Mouse (Mus musculus): ENCODE data around the gene Cluap1.

Gene Cluap1

DNA sequence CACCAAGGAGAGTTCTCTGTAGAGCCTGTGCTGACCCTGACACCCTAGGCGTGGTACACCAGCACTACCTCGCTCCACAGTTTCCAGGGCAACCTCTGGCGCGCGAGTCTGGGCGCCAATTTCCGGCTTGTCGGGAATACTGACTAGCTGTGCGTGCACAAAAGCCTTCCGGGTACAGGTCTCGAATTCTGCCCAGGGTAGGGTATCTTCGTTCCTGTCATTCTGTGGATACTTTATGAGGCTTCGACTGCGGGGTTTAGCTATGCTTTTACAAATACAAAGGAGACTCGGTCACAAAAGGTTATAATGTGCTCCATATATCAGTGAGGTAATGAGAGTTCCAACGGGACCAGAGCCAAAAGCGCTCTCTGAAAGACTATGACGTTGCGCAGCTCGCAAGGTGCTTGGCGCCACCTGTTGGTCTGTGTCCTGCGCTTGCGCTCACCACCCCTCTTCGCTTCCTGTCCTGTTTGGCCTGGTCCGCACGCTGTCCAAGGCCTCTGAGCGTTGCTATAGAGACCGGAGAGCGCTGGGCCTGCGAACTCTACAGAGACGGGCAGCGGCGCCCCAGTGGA lies at the start of gene Cluap1, which contains the start of gene 1700037C18Rik:
Gene Cluap1 (plus strand): TSS at position 265 of the 575 bp plus-strand sequence.
Gene 1700037C18Rik (minus strand): TSS at position 153 of the 575 bp plus-strand sequence.
- peak; percentile 95 for DNase-seq

DNA sequence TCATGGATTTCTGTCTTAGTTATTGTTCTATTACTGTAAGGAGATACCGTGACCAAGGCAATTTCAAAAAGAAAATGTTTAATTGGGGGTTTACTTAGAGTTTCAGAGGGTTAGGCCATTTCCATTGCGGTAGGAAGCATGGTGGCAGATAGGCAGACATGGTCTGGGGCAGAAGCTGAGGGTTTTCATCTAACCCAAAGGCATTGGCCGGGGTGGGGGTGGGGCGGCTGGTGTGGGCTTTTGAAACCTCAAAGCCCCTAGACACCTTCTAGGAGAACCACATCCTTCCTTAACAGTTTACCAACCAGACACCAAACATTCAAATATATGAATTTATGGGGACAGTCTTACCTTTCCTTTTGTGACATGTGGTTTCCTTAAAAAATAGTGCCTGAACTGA lies 49.3 kb upstream of the Cluap1 start:
- DNase-seq = no peak

DNA sequence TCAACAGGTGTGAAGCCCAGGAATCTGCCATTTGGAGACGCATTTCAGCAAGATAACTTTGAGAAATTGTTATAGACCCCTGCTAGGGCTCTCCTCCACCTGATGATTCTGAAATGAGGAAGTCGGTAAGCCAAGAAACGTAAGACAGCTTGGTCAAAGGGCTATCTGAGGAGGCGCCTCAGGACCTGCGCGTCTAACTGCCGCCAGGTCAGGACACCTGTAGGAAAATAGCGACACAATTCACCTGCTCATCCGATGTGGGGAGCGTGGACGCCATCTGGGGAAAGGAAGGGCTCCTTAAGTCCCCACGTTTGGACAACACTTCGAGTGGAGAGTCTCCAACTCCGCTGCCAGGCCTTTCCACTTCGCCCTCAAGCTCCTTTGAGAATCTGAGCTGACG lies 36.8 kb upstream of the Cluap1 start:
- DNase-seq = no peak

DNA sequence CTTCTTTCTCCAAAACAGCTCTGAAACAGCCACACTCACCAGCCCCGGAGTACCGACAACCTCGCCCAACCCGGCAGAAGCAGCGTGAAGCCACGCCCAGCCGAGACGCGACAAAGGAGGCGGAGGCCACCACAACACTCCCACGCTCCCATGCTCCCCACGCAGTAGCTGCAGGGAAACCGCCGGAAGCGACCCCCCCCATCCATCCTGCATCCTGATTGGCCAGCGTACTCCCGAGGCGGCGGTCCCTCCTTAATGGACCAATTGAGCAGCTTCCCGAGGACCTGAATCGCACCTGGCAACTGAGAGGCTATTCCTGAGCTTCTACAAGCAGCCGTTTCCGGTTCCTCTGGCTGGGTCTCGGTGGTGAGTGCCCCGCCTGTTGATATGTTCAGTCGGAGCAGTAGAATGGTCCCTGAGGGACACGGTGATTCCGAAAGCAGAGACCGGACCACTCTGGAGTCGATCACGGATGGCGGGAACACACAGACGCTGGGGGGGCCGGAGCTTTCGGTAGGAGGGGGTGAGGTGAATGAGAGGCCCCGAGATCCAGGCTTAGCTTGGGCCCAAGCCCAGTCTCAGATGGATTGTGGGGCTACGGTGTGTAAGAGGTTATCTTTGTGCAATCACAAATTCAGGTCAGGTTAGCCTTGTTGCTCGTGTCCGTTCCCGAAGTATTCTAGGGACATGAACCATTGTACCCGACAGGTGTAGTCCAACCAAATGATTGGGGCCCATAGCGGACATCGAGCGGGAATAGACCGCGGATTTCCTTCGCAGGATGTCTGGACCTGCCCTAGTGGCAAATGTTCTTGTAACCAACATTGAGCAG lies 36.2 kb upstream of the Cluap1 start, which contains the start of gene Naa60:
Gene Naa60 (plus strand): TSS at position 160 of the 832 bp plus-strand sequence.
- peak; percentile 89 to 91 for DNase-seq

DNA sequence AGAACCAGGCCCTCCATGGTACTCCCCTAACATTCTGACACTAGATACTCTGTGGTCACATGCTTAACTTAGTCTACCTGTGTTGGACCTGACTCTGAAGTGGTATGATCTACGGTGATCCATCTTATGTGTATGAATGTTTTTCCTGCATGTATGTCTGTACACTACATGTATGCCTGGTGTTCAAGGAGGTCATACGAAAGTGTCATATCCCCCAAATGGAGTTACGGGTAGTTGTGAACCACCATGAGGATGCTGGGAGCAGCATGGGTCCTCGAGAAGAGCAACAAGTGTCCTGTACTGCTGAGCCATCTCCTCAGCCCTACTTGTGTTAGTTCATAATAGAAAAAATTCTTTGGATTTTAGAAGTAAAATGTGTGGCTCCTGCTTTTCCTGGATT lies 32.3 kb upstream of the Cluap1 start:
- DNase-seq = no peak

DNA sequence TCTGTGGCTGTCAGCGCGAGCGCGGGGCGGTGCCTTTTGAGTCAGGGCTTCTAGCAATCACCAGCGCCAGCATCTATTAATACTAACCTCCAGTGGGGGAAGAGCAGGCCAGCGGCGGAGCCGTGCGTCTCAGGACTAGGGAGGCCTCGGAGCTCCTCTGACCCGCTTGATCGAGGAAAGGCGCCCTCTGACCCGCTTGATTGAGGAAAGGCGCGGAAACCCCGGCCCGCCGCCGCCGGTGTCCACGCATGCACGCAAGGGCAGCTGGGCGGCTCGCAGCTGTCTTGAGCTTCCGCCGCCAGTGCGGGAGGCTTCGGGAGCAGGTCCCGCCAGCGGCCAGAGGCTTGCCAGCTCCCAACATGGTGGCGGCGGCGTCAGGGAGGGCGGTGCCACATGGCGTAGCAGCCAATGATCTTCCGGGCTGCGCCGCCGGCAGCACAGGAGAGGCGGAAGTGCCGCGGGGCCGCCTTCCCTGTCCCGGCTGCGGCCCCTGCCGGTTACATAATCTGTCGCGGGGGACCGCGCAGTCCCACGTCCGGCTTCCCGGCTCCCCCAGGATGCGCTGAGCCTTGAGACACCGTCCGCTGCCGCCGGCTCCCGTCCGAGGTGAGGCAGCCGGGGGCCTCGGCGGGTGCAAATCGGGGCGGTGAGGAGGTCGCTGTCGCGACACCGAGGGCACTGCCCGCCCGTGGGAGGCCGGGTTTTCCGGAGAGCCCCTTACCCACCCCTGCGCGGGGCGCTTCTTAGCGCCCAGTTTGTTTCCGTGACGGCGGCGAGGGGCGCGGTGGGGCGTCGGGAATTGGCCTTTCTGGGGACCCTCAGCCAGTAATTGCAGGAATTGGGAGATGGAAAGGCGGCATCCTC lies 24.2 kb upstream of the Cluap1 start, which contains the start of the genes Zfp597 and Gm20695:
Gene Zfp597 (minus strand): TSS at position 361 of the 864 bp plus-strand sequence.
Gene Gm20695 (plus strand): TSS at position 448 of the 864 bp plus-strand sequence.
- DNase-seq = peak; percentile 96 to 97

DNA sequence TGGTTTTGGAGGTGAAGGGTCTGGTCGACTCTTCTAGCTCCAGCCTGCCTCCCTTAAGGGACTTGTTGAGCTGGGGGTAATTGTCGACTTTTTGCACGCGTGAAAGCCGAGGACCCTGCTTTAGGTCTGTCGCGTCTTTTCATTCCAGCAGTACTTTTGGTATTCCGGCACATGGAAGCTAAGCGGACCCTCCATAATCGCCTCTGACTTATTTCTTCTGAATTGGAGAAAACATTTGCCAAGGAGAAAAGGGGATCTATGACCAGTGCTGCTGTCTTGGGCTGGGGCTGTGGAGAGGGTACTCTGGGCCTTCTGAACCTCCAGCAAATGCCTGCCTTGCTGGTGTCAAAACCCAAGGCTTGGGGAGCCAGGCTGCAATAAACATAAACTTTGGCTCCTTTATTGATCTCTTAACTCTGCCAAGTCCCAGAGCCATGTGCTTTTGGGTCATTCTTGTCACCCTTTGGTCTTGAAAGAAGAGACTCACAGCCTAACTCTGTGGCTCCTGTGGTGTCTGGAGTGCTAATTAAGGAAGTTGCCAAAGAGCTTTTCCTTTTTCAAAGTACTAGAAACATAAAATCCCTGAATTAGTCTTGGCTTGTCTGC lies 23.4 kb upstream of the Cluap1 start:
- no peak for DNase-seq

DNA sequence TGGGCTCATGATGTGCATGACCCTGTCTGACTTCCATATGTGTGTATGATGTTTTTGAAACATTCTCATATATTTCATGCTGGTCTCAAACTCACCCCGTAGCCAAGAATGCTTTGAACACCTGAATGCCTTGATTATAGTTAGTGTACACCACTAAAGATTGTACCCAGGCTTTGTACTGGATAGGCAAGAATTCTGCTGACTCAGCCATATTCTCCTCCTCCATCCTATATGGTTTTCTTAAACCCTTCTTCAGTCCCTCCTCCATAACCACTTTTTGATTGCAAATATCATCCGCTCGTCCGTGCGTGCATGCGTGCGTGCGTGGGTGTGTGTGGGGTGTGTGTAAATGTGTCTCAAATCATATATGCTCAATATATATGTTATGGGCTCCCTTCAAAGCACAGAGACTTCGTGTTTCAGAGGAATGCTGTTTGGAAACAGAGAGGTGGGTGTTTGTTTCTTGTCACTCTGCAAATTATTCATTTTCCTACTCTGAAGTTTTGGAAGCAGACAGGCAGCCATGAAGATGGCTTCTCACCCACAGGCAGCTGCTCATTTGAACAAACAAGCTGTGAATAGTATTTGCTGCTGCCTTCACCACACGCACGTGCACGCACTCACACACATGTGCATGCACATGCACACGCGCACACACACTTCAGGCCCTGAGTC lies 16.8 kb upstream of the Cluap1 start:
- DNase-seq = no peak

DNA sequence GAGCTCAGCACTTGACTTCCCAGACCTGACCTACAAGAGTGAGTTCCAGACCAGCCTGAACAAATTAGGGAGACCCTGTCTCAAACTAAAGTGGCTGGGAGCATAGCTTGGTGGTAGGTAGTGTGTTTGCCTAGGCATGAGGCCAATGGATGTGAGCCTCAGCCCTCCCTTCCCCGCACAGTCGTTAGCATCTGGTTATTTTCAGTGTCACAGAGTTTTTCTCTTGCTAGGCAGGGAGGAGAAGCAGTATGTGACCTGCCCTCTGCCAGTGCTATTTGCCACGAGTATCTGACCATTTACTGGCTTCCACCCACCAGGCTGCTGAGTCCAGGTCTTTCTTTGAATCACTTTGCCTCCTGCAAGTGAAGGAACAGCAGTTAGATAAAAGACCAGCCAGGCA lies 14.9 kb upstream of the Cluap1 start:
- DNase-seq = no peak

DNA sequence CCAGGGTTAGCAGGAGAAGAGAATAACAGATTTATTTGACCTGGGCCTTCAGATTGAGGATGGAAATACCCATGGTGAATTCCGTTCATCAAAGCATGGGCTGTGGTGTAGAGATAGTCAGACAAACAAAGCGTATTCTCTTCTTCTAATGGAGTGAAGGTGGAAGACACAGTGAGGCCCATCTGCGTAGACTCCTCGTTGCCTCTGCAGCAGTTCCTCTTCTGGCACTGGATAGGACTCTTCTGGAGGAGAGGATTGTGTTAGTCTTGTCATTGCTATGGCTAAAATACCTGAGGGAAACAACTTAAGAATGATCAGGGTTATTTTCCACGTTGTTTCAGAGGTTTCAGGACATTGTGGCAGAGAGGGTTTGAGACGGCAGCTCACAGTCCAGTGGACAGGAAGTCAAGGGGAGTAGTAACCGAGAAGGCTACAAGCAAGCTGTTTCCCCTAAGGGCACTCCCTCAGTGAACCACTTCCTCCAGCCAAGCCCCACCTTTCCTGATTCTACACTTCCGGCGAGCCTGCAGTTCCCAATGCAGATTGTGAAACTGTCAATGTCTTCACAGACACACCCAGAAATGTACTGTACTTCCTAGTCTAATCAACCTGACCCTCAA lies 13.3 kb upstream of the Cluap1 start:
- DNase-seq = no peak

DNA sequence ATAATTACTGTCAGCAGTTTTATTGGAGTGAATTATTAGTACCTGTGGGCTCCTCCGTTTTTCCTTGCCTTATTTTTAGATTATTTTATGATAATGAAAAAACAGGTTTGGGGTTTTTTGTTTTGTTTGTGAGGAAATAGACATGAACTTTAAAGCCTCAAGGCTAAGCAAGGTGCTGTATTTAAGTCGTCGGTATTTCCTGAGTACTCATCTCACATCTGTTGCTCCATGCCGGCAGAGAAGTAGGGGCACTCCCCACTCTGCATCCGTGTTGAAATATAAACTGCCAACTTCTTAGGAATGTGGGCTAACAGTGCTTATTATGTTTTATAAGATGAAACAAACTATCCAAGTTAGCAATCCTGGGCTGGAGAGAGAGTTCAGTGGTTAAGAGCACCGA lies 12.6 kb upstream of the Cluap1 start:
- DNase-seq = no peak

DNA sequence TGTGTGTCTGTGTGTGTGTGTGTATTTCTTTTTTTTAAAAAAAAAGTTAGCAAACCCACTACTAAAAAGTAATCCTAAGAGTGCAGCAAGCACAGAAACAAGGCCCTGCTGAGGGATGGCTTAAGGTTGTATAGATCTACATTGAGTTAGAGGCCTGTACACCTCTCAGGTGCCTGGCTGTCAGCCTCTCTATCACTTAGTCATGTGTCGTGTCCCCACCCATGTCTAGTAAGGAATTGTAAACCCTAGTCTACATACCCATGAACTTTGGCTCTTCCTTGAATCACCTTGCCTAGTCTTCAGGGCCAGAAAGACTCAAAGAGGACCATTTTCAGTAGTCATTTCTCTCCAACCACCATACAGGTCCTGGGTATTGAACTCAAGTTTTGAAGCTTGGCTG lies 12.0 kb upstream of the Cluap1 start:
- no peak for DNase-seq

DNA sequence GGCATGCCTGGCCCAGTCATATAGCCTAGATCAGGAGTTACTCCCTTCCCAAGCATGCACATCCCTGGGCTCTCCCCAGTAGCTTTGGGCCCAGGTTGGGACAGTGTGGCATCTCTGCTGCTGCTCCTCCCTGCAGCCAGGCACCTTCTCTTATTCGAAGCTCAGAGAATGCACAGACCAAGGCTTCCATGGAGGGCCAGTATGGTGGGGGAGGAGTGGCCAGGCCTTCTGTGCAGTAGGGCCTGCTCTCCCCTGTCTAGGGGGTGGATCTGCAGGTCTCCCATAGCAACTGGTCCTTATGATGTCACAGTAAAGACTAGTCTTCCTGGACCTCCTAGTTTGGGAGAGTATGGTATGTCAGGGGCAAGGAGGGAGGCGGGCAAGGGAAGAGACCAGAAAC lies 1.1 kb upstream of the Cluap1 start:
- DNase-seq = no peak

DNA sequence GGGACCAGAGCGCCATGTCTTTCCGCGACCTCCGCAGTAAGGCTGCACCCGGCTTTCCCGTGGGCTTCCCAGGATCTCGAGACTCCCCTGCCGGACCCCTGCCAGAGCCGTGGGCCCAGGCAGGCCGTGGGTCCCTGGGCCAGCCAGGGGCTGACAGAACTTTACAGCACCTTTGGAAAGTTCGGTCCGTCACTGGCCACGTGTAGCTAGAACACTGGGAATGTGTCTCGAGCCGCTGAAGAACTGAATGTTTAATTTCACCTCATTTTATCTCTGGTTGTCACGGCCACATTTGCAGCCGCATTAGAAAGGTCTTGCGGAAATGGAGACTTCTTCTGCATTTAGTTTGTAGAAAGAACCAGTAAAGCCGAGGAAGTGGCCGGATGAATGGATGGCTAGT lies 517 bp downstream of the Cluap1 start:
- no peak for DNase-seq

DNA sequence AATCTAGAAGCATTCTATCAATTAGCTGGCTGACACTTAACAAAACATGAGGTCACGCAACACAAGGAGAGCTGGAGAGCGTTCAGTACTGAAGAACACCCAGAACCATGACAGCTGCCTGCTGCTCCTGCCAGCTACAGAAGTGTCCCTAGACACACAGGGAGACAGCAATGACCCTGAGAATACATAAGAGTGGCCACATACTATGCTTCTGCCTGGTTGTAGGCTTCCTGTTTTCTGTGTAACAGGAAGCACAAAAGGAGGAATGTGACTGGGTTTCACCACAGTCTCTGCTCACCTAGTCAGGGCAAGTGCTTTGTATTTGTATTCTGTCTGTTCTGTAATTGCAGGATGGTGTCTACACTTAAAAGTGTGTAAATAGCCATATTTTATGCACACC lies 12.2 kb downstream of the Cluap1 start:
- no peak for DNase-seq

DNA sequence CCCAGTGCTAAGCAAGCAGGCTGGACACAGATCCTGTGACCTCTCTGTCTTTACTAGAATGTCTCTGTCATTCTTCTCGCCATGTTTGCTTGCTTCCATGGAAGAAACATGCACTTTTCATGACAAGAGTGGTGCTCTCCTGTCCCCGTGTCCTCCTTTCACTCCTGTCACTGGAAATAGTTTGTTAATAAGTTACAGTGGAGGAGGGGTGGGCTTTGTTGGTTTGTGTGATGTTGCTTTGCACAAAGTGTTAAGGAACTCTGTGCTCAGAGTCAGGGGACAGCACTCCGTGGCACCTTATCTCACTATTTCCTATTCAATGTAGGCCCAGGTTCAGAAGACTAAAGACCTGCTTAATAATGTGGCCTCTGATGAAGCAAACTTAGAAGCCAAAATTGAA lies 14.9 kb downstream of the Cluap1 start:
- DNase-seq = no peak

DNA sequence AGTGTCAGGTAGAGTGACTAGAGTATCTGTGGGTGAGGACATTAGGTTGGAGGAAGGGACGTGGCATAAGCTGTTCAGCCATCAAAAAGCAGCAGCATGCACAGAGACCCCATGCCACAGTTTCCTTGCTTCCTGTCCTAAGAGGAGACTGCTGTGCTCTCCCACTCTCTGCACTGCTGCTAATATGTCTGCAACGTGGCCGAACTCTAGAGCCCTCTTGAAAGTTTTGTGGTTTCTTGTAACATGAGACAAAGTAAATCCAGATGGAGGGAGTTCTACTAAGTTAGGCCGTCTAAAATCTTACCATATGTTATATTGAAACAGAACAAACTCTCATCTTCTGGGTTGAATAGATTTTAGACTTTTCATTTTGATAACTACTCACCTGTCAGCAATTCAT lies 15.4 kb downstream of the Cluap1 start:
- DNase-seq = no peak

DNA sequence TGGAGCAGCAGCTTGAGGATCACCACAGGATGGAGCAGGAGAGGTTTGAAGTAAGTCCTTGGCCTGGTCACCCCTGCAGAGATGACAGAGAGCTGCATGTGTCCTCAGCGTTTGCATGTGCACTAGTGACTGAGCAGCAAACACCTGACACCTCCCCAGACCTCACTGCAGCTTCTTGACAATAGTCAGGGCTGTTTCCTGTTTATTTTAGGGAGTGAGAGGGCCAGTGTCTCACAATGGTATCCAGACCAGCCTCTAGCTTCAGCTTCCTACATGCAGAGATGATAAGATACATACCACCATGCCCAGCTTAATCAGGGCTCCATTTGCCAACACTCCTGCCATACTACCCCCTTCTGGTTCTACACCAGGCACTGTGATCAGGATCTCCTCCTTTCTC lies 20.0 kb downstream of the Cluap1 start:
- no peak for DNase-seq

DNA sequence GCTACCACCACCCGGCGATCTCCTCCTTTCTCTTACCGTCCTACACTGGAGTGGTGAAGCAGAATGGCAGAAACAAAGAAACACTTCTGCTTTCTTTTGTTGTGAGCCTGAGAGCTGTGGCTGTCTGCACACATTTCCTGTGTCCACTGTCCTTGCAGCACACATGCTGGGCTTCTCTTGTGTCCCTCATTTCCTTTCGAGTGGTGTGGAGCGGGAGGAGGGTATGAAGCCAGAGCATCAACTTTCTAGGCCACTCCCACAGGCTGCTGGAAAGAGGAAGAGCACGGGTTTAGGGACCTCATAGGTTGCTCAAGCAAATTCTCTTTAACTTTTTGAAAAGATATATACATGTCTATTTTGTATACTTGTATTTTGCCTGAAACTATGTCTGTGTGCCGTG lies 20.6 kb downstream of the Cluap1 start:
- no peak for DNase-seq

DNA sequence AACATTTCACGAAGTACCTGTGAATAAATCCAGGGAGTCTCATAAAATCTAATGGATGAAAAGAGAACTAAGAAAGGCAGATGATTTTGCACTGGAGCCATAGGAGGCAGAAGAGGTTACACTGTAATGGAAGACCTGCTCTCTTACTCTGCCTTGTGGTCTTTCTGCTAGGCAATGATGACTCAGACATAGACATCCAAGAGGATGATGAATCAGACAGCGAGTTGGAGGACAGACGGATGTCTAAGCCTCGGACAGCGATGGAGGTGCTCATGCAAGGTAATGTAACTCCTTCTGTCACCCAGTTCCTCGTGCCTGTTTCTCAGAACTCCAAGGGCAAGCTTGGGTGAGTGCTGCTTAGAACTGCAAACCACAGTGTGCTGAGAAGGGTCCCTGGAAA lies 24.9 kb downstream of the Cluap1 start:
- DNase-seq = no peak

DNA sequence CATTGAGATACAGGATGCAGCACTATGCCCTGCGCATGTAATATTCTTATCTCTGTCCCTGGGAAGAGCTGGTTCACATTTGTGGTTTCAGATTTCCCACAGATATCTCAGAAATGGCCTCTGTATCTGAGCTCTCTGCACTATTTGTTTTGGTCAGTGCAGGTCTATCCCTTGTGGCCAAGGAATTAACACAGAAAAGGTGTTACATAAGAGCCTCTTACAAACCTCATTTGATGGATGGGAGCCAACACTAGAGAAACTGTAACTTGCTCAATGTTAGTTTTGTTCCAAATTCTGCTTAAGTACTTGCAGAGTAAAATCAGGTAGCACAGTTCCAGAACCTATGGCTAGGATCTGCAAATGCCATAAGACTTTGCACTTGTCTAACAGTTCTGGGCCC lies 25.5 kb downstream of the Cluap1 start:
- DNase-seq = no peak

DNA sequence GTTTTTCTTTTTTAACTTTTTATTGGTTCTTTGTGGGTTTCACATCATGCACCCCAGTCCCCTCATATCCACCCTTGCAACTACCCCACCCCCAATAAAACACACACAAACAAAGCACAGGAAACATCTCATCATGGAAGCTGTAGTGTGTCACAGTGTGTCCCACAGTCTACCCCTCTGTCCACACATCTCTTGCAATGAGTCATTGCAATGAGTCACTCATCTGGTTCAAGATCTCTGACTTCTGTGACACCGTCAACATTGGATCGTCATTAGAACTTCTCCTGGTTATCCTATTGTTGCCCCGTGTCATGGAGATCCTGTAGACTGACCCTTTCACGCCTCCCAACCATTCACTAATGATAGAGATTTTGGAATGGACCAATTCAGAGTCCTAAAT lies 26.1 kb downstream of the Cluap1 start:
- DNase-seq = no peak

Measured in cerebellum, postnatal 14 days (tissue).